Mouse (Mus musculus) neural tube, postnatal 0 days (tissue): Measurements from ENCODE around the gene Epha1. TPM values are rescaled to one million over a fixed set of nuclear protein-coding genes. Genes with fewer than 3 reads are reported as not detected.

Source experiments
- polyA plus RNA-seq: library from polyadenylated mRNA; unstranded; fragments of >200 nt; fragmentation: Nextera tagmentation; extraction: Ambion mirVana; gene quantifications from 2 replicates; pipeline ENCODE4 v1.2.1, GENCODE M21; 2015

The Epha1 gene
- polyA plus RNA-seq: 0.40 and 0.52 TPM in 2 replicates

DNA sequence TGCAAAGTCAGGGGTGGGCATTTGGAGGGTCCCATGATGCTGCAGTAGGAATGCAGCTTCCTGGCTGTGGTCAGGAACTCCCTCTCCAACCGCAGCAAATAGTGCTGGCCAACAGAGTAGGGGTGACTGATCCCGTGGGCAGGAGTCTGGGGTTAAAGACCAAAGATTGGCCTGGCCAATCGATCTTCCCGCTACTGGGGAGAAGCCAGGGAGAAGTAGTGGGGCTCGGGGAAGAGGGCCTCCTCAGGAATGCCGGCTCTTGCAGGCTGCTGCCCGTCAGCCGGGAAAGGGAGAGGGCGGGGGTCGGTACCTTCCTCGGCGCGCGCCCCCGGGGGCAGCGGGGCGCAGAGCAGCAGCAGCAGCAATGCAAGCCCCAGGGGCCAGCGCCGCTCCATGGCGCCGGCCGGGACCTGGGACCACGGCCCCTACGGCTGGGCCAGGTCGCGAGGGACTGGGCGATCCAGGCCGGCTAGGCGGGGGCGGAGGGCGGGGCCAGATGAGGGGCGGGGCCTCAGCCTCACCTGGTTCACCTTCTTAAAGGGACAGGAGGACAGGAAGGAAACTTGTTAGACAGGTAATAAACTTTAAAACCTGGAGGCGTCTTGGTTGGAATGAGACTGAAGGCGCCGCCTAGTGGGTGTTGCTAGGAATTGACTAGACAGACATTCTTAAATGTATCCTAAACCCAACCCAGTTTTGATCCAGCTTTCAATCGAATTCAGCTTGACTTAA, at the start of gene Epha1:
Gene Epha1 (minus strand): TSS at position 453 of the 732 bp plus-strand sequence.

DNA sequence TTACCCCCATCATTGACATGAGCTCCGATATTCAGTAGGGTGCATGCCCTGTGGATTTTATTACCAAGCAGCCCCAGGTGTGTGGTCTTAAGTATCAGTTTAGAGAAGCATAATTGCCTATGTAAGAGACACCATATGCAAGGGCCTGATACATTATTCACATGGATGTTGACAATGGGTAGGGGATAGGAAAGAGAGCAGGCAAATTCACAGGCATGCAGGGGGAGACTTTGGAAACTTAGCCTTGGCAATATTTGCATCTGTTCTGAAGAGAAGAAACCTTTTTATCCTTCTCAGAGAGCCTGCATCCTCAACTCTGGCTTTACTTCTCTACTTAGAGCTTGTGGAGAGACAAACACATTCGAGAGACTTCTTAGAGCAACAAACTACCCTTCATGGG, 32.1 kb upstream of the Epha1 start, which contains the start of gene Tas2r135:
Gene Tas2r135 (plus strand): TSS at position 301 of the 400 bp plus-strand sequence.

DNA sequence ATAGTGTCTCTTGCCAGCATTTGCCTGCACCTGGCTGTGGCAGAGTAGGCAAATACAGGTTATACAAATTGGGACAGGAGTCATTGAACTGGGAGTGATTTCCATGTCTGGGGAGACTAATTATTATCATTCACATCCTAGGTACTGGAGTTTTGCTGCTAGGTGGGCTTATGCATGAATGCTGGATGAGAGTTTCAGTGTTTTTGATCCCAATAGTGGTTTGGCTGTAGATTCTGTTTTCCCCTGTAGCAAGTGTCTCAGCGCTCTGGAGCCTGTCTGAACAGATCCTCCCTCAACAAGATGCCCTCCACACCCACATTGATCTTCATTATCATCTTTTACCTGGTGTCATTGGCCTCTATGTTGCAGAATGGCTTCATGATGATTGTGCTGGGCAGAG, 26.9 kb upstream of the Epha1 start, which contains the start of gene Tas2r143:
Gene Tas2r143 (plus strand): TSS at position 301 of the 400 bp plus-strand sequence.

DNA sequence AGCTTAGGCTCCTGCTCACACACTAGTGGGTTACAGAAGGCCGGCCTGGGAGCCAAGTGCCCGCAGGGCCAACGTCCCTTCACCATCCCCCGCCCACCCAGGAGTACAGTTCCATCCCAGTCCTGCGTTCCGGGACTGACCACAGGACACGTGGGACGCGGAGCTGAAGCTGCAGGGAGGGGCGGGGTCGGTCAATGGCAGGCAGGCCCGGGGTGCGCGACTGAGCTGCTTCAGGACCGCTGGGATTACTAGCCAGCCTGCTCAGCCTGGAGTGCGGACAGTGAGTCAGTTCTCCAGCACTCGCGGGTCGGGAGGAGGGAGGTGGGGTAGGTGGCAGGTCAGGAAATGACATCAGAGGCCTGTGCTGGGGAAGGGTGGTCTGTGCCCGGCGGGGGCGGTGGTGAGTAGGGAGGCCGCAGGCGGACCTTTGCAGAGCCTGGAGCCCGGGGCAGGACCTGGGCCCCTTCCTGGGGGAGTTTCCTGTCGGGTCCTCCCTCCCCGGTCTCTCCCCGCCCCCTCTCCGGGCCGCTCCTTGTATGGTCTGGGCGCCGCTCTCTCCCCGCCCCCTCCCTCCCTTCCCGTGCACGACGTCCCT, 23.5 kb downstream of the Epha1 start, which contains the start of gene Zyx:
Gene Zyx (plus strand): TSS at position 205 of the 595 bp plus-strand sequence.

DNA sequence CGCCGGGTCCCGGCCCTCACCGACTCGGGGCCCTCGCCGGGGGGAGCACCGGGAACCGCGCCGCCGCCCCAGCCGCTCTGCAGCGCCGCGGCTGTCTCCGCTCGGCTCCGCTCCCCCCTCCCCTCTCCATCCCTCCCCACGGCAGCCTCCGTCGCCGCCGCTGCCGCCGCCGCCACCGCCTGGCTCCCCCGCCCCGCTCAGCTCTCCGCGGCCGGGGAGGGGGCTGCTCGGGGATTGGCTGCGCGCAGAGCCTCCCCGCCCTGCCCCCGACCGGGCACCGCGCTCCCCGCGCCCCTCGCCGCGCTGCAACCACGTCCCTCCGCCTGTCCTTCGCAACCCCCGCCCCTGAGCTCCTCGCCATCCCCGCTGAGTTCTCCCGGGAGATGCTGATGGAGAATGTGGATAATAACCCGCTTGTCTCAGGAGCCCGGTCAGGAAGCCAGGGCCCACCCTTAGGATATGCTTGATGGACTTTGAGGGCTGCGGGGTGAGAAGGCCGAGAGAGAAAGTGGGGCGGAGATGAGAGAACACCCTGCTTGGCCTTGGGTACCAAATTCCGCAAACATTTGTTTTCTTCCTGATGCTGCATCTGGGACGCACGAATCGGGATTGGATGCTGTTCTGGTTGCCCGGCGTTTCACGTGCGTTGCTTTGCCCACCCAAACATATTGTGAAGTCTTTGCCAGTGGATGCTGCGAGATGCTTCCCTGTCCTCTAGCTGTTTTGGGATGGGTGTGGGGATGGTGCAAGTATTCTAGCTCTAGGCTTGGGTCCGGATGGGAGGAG, 48.4 kb downstream of the Epha1 start, which contains the start of gene Fam131b:
Gene Fam131b (minus strand): TSS at position 162 of the 786 bp plus-strand sequence.

Other genes with a start within 250 kb of the Epha1 start
- not detected in 2 replicates for gene Tas2r139, start 232.3 kb downstream of the Epha1 start, polyA plus RNA-seq
- not detected in 2 replicates for gene Tas2r144, start 157.9 kb downstream of the Epha1 start, polyA plus RNA-seq
- 21.2 and 23.7 TPM in 2 replicates for gene Gstk1, start 127.3 kb downstream of the Epha1 start, polyA plus RNA-seq
- gene Tmem139, start 111.3 kb downstream of the Epha1 start, polyA plus RNA-seq: not detected in 2 replicates
- 13.0 and 13.9 TPM in 2 replicates for gene Casp2, start 108.3 kb downstream of the Epha1 start, polyA plus RNA-seq
- gene Clcn1, start 86.6 kb downstream of the Epha1 start, polyA plus RNA-seq: 0.31 and 0.71 TPM in 2 replicates
- gene Fam131b, start 48.6 kb downstream of the Epha1 start, polyA plus RNA-seq: 6.6 and 7.7 TPM in 2 replicates
- 60.1 and 68.6 TPM in 2 replicates for gene Zyx, start 23.6 kb downstream of the Epha1 start, polyA plus RNA-seq
- not detected in 2 replicates for gene Tas2r143, start 27.0 kb upstream of the Epha1 start, polyA plus RNA-seq
- not detected in 2 replicates for gene Tas2r135, start 32.2 kb upstream of the Epha1 start, polyA plus RNA-seq
- not detected in 2 replicates for gene Tas2r126, start 61.3 kb upstream of the Epha1 start, polyA plus RNA-seq
- not detected in 2 replicates for gene Olfr458, start 91.9 kb upstream of the Epha1 start, polyA plus RNA-seq
- not detected in 2 replicates for gene Olfr457, start 103.1 kb upstream of the Epha1 start, polyA plus RNA-seq
- gene Olfr456, start 113.9 kb upstream of the Epha1 start, polyA plus RNA-seq: not detected in 2 replicates
- not detected in 2 replicates for gene Olfr455, start 174.3 kb upstream of the Epha1 start, polyA plus RNA-seq
- gene Tcaf3, start 224.4 kb upstream of the Epha1 start, polyA plus RNA-seq: not detected in 2 replicates